In the genomic region with DNA sequence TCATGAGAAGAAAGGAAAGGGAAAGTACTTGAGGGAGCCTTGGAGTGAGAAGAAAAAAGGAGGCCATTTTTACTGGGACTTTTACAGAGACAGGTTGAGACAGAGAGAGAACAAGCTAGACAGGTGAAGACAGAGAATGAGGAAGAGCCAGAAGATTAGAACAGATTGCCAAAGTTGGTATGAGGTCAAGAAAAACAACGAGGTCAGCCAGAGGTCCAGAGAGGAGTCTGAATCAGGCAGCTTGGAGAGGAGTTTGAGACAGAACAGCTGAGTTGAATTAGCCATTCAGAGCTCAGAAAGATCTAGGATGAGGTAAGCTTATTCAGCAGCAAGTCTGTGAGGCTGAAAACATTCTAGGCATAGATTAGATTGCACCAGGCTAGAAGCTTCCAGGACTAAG, we compare ENCODE assay signal across 27 mouse cellular contexts.
"Had no signal": no experiment of that assay in that cellular context is flagged by ENCODE, and none has a peak within 500 bp of the region (broad histone marks: within the 10 kb centered on the region; RNA-seq: fewer than 3 reads in every experiment).

No protein-coding gene starts in this region.

- H3K9me3 ChIP-seq: heart, embryonic 10.5 days; heart, embryonic 12.5 days; hindbrain, embryonic 10.5 days; hindbrain, embryonic 12.5 days; intestine, embryonic 15.5 days; limb, embryonic 10.5 days; limb, embryonic 12.5 days; liver, embryonic 13.5 days; liver, embryonic 15.5 days had no signal

- ATAC-seq: hindbrain, embryonic 16.5 days; inflammation-experienced regulatory T-cells, adult 6 months; intestine, embryonic 15.5 days; intestine, postnatal 0 days had no signal

- H3K9ac ChIP-seq: heart, embryonic 12.5 days; hindbrain, embryonic 12.5 days; hindbrain, embryonic 14.5 days; intestine, embryonic 15.5 days; limb, embryonic 12.5 days; liver, embryonic 13.5 days; liver, embryonic 15.5 days had no signal

- H3K4me1 ChIP-seq: heart, embryonic 10.5 days; heart, embryonic 12.5 days; hindbrain, embryonic 10.5 days; hindbrain, embryonic 12.5 days; intestine, embryonic 15.5 days; limb, embryonic 10.5 days; limb, embryonic 12.5 days; liver, embryonic 13.5 days; liver, embryonic 15.5 days had no signal

- H3K4me3 ChIP-seq: gastrocnemius, adult 2 months; heart, embryonic 10.5 days; heart, embryonic 12.5 days; hindbrain, embryonic 10.5 days; hindbrain, embryonic 12.5 days; intestine, embryonic 15.5 days; layer of hippocampus, adult 2 months; left cerebral cortex, adult 2 months; limb, embryonic 10.5 days; limb, embryonic 12.5 days; liver, embryonic 13.5 days; liver, embryonic 15.5 days had no signal

- DNase-seq: gastrocnemius, adult 2 months; gastrocnemius, postnatal 10 days; gastrocnemius, postnatal 36 days; heart, adult 18-20 months; heart, postnatal 10 days; heart, postnatal 4 days; kidney, adult 18-20 months; kidney, adult 8-10 months; kidney, postnatal 10 days; kidney, postnatal 25 days; kidney, postnatal 4 days; liver; liver, embryonic 13.5 days had no signal

- H3K27ac ChIP-seq: gastrocnemius, adult 2 months; heart, embryonic 10.5 days; hindbrain, embryonic 10.5 days; hindbrain, embryonic 12.5 days; hindbrain, embryonic 14.5 days; intestine, embryonic 15.5 days; layer of hippocampus, adult 2 months; left cerebral cortex, adult 2 months; limb, embryonic 10.5 days; limb, embryonic 12.5 days; liver, embryonic 13.5 days; liver, embryonic 15.5 days had no signal

- H3K27me3 ChIP-seq: heart, embryonic 12.5 days; hindbrain, embryonic 12.5 days; intestine, embryonic 15.5 days; limb, embryonic 12.5 days; liver, embryonic 13.5 days; liver, embryonic 15.5 days had no signal

- H3K4me2 ChIP-seq: heart, embryonic 12.5 days; hindbrain, embryonic 12.5 days; hindbrain, embryonic 14.5 days; intestine, embryonic 15.5 days; limb, embryonic 12.5 days; liver, embryonic 13.5 days; liver, embryonic 15.5 days had no signal
